Mouse (Mus musculus): Measurements from ENCODE around the gene Slbp. TPM values are rescaled to one million over a fixed set of nuclear protein-coding genes. Genes with fewer than 3 reads are reported as not detected.

The Slbp gene
- total and polyA plus RNA-seq, 3 experiments = 233 to 731 (median 255) TPM

- Histone ChIP-seq H3K36me3 (ENCODE audit: control insufficient read depth in 1 of 2, insufficient read depth in 2 of 2, low read length in 2 of 2) (peaks cover 0 to 17% of the 10 kb centered on the region in 2 experiments; a peak in 2 of 4 replicates), H3K27me3 (ENCODE audit: control insufficient read depth in 1 of 2, insufficient read depth in 2 of 2, low read length in 2 of 2) (no peaks in the 10 kb centered on the region), H3K27ac (ENCODE audit: control insufficient read depth, low read depth, low read length) (peak overlapping the region; percentile 93), H3K9me3 (replicated peaks; ENCODE audit: insufficient read depth, low read length) (no peaks in the 10 kb centered on the region), H3K4me1 (ENCODE audit: control insufficient read depth in 1 of 2, insufficient read depth in 2 of 2, low read length in 2 of 2) (peaks cover 10 to 17% of the 10 kb centered on the region in 2 experiments), H3K9ac (ENCODE audit: control insufficient read depth, low read depth, low read length, poor library complexity, severe bottlenecking) (peak overlapping the region; percentile 93), H3K79me2 (ENCODE audit: control insufficient read depth, insufficient read depth, low read length, poor library complexity) (peaks cover 25% of the 10 kb centered on the region), H3K4me3 (ENCODE audit: control insufficient read depth in 1 of 2, insufficient read depth in 1 of 2, low read depth in 2 of 2, low read length in 2 of 2) (peak overlapping the region; percentile 87 to 93)
- peak; percentile 90 for DNase-seq (ENCODE audit: low read depth, low spot score)
- TF ChIP-seq UBTF (IDR thresholded peaks at IDR 0.05; ENCODE audit: borderline replicate concordance, insufficient read depth, low read depth, low read length) (no peak), ZC3H11A (IDR thresholded peaks at IDR 0.05; ENCODE audit: low read depth, low read length) (no peak), TBP (IDR thresholded peaks at IDR 0.05; ENCODE audit: low read depth, low read length) (peak; percentile 65), ZNF384 (IDR thresholded peaks at IDR 0.05; ENCODE audit: low read depth, low read length) (no peak), RAD21 (IDR thresholded peaks at IDR 0.05; ENCODE audit: low read depth, low read length) (no peak), ZMIZ1 (IDR thresholded peaks at IDR 0.05; ENCODE audit: low read depth, low read length) (no peak), MAFK (IDR thresholded peaks at IDR 0.05; ENCODE audit: borderline replicate concordance, low read depth, low read length) (no peak), MEF2A (IDR thresholded peaks at IDR 0.05; ENCODE audit: extremely low read depth, insufficient replicate concordance, low read depth, low read length, poor library complexity, severe bottlenecking) (no peak), POLR2AphosphoS2 (IDR thresholded peaks at IDR 0.05; ENCODE audit: low read length) (no peak), CHD2 (IDR thresholded peaks at IDR 0.05; ENCODE audit: low read length) (no peak), HCFC1 (IDR thresholded peaks at IDR 0.05; ENCODE audit: low read depth, low read length) (peak; percentile 68; the same call in 1 of the 2 replicates), E2F4 (IDR thresholded peaks at IDR 0.05; ENCODE audit: borderline replicate concordance, low read depth, low read length) (peak; percentile 25; the same call in 1 of the 2 replicates), NELFE (IDR thresholded peaks at IDR 0.05; ENCODE audit: low read depth, low read length) (no peak), EP300 (IDR thresholded peaks at IDR 0.05; ENCODE audit: low read depth in 1 of 2, low read length in 2 of 2) (peak in 1 of 2 experiments; percentile 44; a peak in 1 of 4 replicates), SIN3A (IDR thresholded peaks at IDR 0.05; ENCODE audit: low read length) (peak; percentile 75), TCF12 (IDR thresholded peaks at IDR 0.05; ENCODE audit: low read depth, low read length) (no peak), CTCF (IDR thresholded peaks at IDR 0.05 in 2 of 3, conservative IDR thresholded peaks at IDR 0.05 in 1 of 3; ENCODE audit: control insufficient read depth in 1 of 3, insufficient read depth in 1 of 3, low read depth in 2 of 3, low read length in 3 of 3, poor library complexity in 1 of 3, severe bottlenecking in 1 of 3) (no peak), RCOR1 (IDR thresholded peaks at IDR 0.05; ENCODE audit: low read depth, low read length) (peak; percentile 29; the same call in 1 of the 2 replicates), ELF1 (IDR thresholded peaks at IDR 0.05; ENCODE audit: low read depth, low read length) (peak; percentile 45), TAL1 (IDR thresholded peaks at IDR 0.05; ENCODE audit: low read length) (no peak), POLR2AphosphoS5 (IDR thresholded peaks at IDR 0.05; ENCODE audit: borderline replicate concordance, low read depth, low read length) (no peak), GATA1 (IDR thresholded peaks at IDR 0.05; ENCODE audit: low read depth, low read length) (no peak), ZKSCAN1 (IDR thresholded peaks at IDR 0.05; ENCODE audit: low read depth, low read length) (no peak), MXI1 (IDR thresholded peaks at IDR 0.05; ENCODE audit: low read depth, low read length) (peak; percentile 90; the same call in 1 of the 2 replicates), BHLHE40 (IDR thresholded peaks at IDR 0.05; ENCODE audit: borderline replicate concordance, low read depth, low read length) (peak; percentile 26; the same call in 1 of the 2 replicates), MYB (IDR thresholded peaks at IDR 0.05; ENCODE audit: low read depth, low read length) (no peak), NRF1 (IDR thresholded peaks at IDR 0.05; ENCODE audit: insufficient read depth, low read depth, low read length, poor library complexity, severe bottlenecking) (no peak), CHD1 (IDR thresholded peaks at IDR 0.05; ENCODE audit: low read depth, low read length) (0 out of 2 replicates have a peak, but pooled peaks have one; percentile 87), SMC3 (IDR thresholded peaks at IDR 0.05; ENCODE audit: low read depth, low read length) (no peak), POLR2A (IDR thresholded peaks at IDR 0.05; ENCODE audit: control insufficient read depth in 1 of 2, insufficient read depth in 1 of 2, low read depth in 1 of 2, low read length in 2 of 2, poor library complexity in 1 of 2) (no peak), GABPA (IDR thresholded peaks at IDR 0.05; ENCODE audit: low read depth, low read length) (no peak), USF1 (IDR thresholded peaks at IDR 0.05; ENCODE audit: low read depth, low read length) (no peak), MAZ (IDR thresholded peaks at IDR 0.05; ENCODE audit: low read depth, low read length) (peak; percentile 51; the same call in 1 of the 2 replicates), MAX (IDR thresholded peaks at IDR 0.05; ENCODE audit: low read length) (peak; percentile 62; the same call in 1 of the 2 replicates), ETS1 (IDR thresholded peaks at IDR 0.05; ENCODE audit: low read depth, low read length) (peak; percentile 11; the same call in 1 of the 2 replicates), JUND (IDR thresholded peaks at IDR 0.05; ENCODE audit: low read depth, low read length) (no peak), USF2 (IDR thresholded peaks at IDR 0.05; ENCODE audit: borderline replicate concordance in 1 of 2, insufficient read depth in 1 of 2, low read depth in 1 of 2, low read length in 2 of 2) (no peak)
Observed at GRCm38 (mm10) chr5:33628820-33629300, 23.5 kb downstream of the Slbp start.

Data from MEL (cell line).